Mouse (Mus musculus): ENCODE data around the gene H2-Q1.

GRCm38 (mm10) chr17:35272249-35272648, 48.0 kb upstream of the H2-Q1 start:
- TF ChIP-seq CTCF (IDR thresholded peaks at IDR 0.05; ENCODE audit: low read depth) (no peak), EP300 (IDR thresholded peaks at IDR 0.05; ENCODE audit: low read depth) (no peak)

Measured in liver, postnatal 0 days (tissue).